Mouse (Mus musculus): ENCODE measurements at regions not wholly inside any gene's neighbourhood (a gene's known extent, or its start where the extent isn't known, plus 50 kb on each side); places are given as distances from the start of the nearest gene placed in this dataset.

DNA sequence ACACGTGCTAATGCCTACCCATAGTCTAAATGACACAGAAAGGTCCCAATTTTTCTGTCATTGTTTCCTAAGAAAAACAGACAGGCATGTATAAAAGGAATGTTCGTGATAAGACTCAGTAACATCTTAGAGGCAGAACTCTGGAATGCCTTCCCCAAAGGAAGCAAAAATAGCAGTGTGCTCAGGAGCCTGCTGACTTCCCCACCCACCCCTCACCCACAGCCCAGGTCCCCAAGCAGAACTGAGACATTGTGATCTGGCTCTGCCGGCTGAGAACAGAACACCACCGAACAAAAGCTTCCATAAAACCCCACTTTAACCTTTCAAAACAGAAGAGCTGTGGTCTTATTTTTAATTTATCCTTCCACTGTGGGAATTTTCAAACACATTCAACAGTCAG, 286.1 kb downstream of the Qk start:
- no peak overlapping the region for H3K9ac ChIP-seq (ENCODE audit: insufficient read depth, low read depth)
- H3K9me3 ChIP-seq (replicated peaks; ENCODE audit: low read length) = no peaks in the 10 kb centered on the region
- no peaks in the 10 kb centered on the region for H3K36me3 ChIP-seq (replicated peaks in 1 of 2; ENCODE audit: control insufficient read depth in 1 of 2, insufficient read depth in 1 of 2, low read length in 1 of 2)
- in situ Hi-C loops (cut with MboI; ENCODE audit: low pct_ligation_motif_present, low pct_unique_long_range_greater_than_20kb, low sequenced_read_pairs) = no loop called here
- dilution Hi-C loops (cut with MboI; ENCODE audit: extremely low pct_ligation_motif_present, extremely low pct_unique_long_range_greater_than_20kb, low sequenced_read_pairs) = no loop called here
- no peak overlapping the region for H3K4me3 ChIP-seq (replicated peaks in 1 of 3; ENCODE audit: low read depth in 2 of 3, low read length in 2 of 3, poor library complexity in 1 of 3)
- DNase-seq (ENCODE audit: extremely low read depth) = no peak
- H3K27me3 ChIP-seq (replicated peaks) = no peaks in the 10 kb centered on the region
- no peak overlapping the region for H3K4me2 ChIP-seq (ENCODE audit: insufficient read depth, low read depth, poor library complexity, severe bottlenecking)
- H3K79me2 ChIP-seq (replicated peaks; ENCODE audit: control insufficient read depth, extremely low read depth, insufficient read depth, poor library complexity, severe bottlenecking) = no peaks in the 10 kb centered on the region
- H3K4me1 ChIP-seq (ENCODE audit: control insufficient read depth in 1 of 2, insufficient read depth in 2 of 2) = no peaks in the 10 kb centered on the region
- H3K27ac ChIP-seq (ENCODE audit: insufficient read depth, low read depth) = no peak overlapping the region
- TF ChIP-seq USF2 (conservative IDR thresholded peaks at IDR 0.05; ENCODE audit: low read depth, low read length) (no peak), TCF12 (IDR thresholded peaks at IDR 0.05; ENCODE audit: low read depth, low read length) (no peak), NRF1 (IDR thresholded peaks at IDR 0.05; ENCODE audit: low read depth, low read length) (no peak), IRF4 (IDR thresholded peaks at IDR 0.05; ENCODE audit: low read depth, low read length) (no peak), UBTF (IDR thresholded peaks at IDR 0.05; ENCODE audit: low read depth, low read length) (no peak), SIN3A (IDR thresholded peaks at IDR 0.05; ENCODE audit: low read length) (no peak), MAFK (IDR thresholded peaks at IDR 0.05; ENCODE audit: insufficient replicate concordance, low read length) (no peak), TBP (conservative IDR thresholded peaks at IDR 0.05; ENCODE audit: low read depth, low read length) (no peak), CHD1 (IDR thresholded peaks at IDR 0.05; ENCODE audit: low read depth, low read length) (no peak), ELF1 (IDR thresholded peaks at IDR 0.05; ENCODE audit: low read depth, low read length) (no peak), NELFE (IDR thresholded peaks at IDR 0.05; ENCODE audit: low read depth, low read length) (no peak), CTCF (conservative IDR thresholded peaks at IDR 0.05 in 1 of 2, IDR thresholded peaks at IDR 0.05 in 1 of 2; ENCODE audit: low read depth in 2 of 2, low read length in 2 of 2) (no peak), MEF2A (IDR thresholded peaks at IDR 0.05; ENCODE audit: borderline replicate concordance, low read depth, low read length) (no peak), E2F4 (IDR thresholded peaks at IDR 0.05; ENCODE audit: insufficient replicate concordance, low read depth, low read length) (no peak), SMC3 (IDR thresholded peaks at IDR 0.05; ENCODE audit: low read depth, low read length) (no peak), CHD2 (IDR thresholded peaks at IDR 0.05; ENCODE audit: low read length) (no peak), MAX (IDR thresholded peaks at IDR 0.05; ENCODE audit: low read length) (no peak), BHLHE40 (IDR thresholded peaks at IDR 0.05; ENCODE audit: low read depth, low read length) (no peak), ETS1 (conservative IDR thresholded peaks at IDR 0.05; ENCODE audit: low read depth, low read length) (no peak)

GRCm38 (mm10) chr17:10031033-10031432, 288.6 kb downstream of the Qk start:
- H3K79me2 ChIP-seq (replicated peaks; ENCODE audit: control insufficient read depth, extremely low read depth, insufficient read depth, poor library complexity, severe bottlenecking) = no peaks in the 10 kb centered on the region
- H3K9me3 ChIP-seq (replicated peaks; ENCODE audit: low read length) = no peaks in the 10 kb centered on the region
- dilution Hi-C loops (cut with MboI; ENCODE audit: extremely low pct_ligation_motif_present, extremely low pct_unique_long_range_greater_than_20kb, low sequenced_read_pairs) = no loop called here
- no peak overlapping the region for H3K27ac ChIP-seq (ENCODE audit: insufficient read depth, low read depth)
- H3K4me1 ChIP-seq (ENCODE audit: control insufficient read depth in 1 of 2, insufficient read depth in 2 of 2) = no peaks in the 10 kb centered on the region
- TF ChIP-seq RAD21 (IDR thresholded peaks at IDR 0.05; ENCODE audit: low read depth, low read length) (no peak), USF2 (conservative IDR thresholded peaks at IDR 0.05; ENCODE audit: low read depth, low read length) (no peak), NRF1 (IDR thresholded peaks at IDR 0.05; ENCODE audit: low read depth, low read length) (no peak), ETS1 (conservative IDR thresholded peaks at IDR 0.05; ENCODE audit: low read depth, low read length) (no peak), SIN3A (IDR thresholded peaks at IDR 0.05; ENCODE audit: low read length) (no peak), MAFK (IDR thresholded peaks at IDR 0.05; ENCODE audit: insufficient replicate concordance, low read length) (no peak), HCFC1 (IDR thresholded peaks at IDR 0.05; ENCODE audit: low read depth, low read length) (no peak)
- no peaks in the 10 kb centered on the region for H3K27me3 ChIP-seq (replicated peaks)
- no peak for DNase-seq (ENCODE audit: extremely low read depth)
- H3K4me2 ChIP-seq (ENCODE audit: insufficient read depth, low read depth, poor library complexity, severe bottlenecking) = no peak overlapping the region
- no peak overlapping the region for H3K9ac ChIP-seq (ENCODE audit: insufficient read depth, low read depth)
- H3K36me3 ChIP-seq (replicated peaks in 1 of 2; ENCODE audit: control insufficient read depth in 1 of 2, insufficient read depth in 1 of 2, low read length in 1 of 2) = no peaks in the 10 kb centered on the region
- H3K4me3 ChIP-seq (replicated peaks in 1 of 3; ENCODE audit: low read depth in 2 of 3, low read length in 2 of 3, poor library complexity in 1 of 3) = no peak overlapping the region
- in situ Hi-C loops (cut with MboI; ENCODE audit: low pct_ligation_motif_present, low pct_unique_long_range_greater_than_20kb, low sequenced_read_pairs) = no loop called here
